Mouse (Mus musculus) small intestine, adult 2 months (tissue): ENCODE data around the gene Drosha. TPM values are rescaled to one million over a fixed set of nuclear protein-coding genes. Genes with fewer than 3 reads are reported as not detected.

ENCODE experiments used
- H3K27ac ChIP-seq: fragments of 200-500 bp; 2 replicates; pipeline ENCODE4 v1.5.1; 2012; ENCODE audit warnings: low read depth, low read length, control low read depth, inconsistent platforms; ENCODE audit not compliant: insufficient read depth
- H3K27me3 ChIP-seq: fragments of 200-500 bp; 2 replicates; pipeline ENCODE4 v1.6.1; 2012; ENCODE audit warnings: mild to moderate bottlenecking, moderate library complexity, low read length, inconsistent platforms; ENCODE audit not compliant: control insufficient read depth, insufficient read depth
- H3K36me3 ChIP-seq: fragments of 200-500 bp; 2 replicates; pipeline ENCODE4 v1.6.1; 2012; ENCODE audit warnings: mild to moderate bottlenecking, low read length, control low read depth, inconsistent platforms; ENCODE audit not compliant: control insufficient read depth, insufficient read depth
- H3K4me1 ChIP-seq: fragments of 200-500 bp; 2 replicates; pipeline ENCODE4 v1.6.1; 2012; ENCODE audit warnings: low read length, inconsistent platforms, mixed read lengths; ENCODE audit not compliant: control insufficient read depth, insufficient read depth, insufficient read length
- H3K4me3 ChIP-seq: fragments of 200-500 bp; 2 replicates; pipeline ENCODE4 v1.5.1; 2012; ENCODE audit warnings: low read depth, mild to moderate bottlenecking, control low read depth, inconsistent platforms, low read length, moderate library complexity
- CTCF ChIP-seq: fragments of 200-500 bp; IDR thresholded peaks from 2 replicates; pipeline ENCODE4 v1.5.1; 2012; ENCODE audit warnings: low read depth, mild to moderate bottlenecking, control low read depth, inconsistent platforms, low read length, moderate library complexity, mixed read lengths; ENCODE audit not compliant: insufficient replicate concordance, insufficient read length; ENCODE audit errors: extremely low read depth
- POLR2A ChIP-seq: fragments of 200-500 bp; IDR thresholded peaks from 2 replicates; pipeline ENCODE4 v1.6.1; 2012; ENCODE audit warnings: low read depth, mild to moderate bottlenecking, control low read depth, inconsistent platforms, low read length, moderate library complexity
- WGBS: fragments of 180-500 bp; shearing (Covaris S2); methylation state at CpG from one replicate; pipeline ENCODE4 v1.1.7; 2018; 5-methylcytosine and 5-hydroxymethylcytosine counted together
- polyA plus RNA-seq: library from polyadenylated mRNA; depleted of rRNA; stranded (reverse); fragments of >200 nt; gene quantifications from 2 replicates; pipeline ENCODE4 v1.2.3, GENCODE M21; 2012

Drosha gene
- polyA plus RNA-seq, 1 experiment: 9.9 TPM

DNA sequence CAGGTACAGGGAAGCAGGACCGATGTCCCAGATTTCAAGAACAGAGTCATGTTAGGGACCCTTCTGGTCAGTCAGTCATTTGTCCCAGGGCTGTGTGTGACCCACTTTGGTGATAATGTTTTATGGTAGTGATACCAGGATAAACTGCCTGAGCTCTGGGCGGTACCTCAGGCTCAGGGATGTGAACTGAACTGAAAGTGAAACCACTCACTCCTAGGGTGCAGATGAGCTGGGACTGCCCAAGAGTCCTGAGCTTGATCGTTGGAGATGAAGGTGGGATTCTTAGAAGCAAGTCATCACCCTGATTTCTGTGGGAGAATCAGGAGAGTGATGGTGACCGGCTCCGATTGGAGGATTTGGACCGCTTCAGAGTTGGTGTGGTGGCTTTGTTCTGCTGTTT is 32.2 kb downstream of the Drosha start:
- no peak overlapping the region for H3K4me3 ChIP-seq
- no peaks in the 10 kb centered on the region for H3K4me1 ChIP-seq
- H3K36me3 ChIP-seq: peaks cover 37% of the 10 kb centered on the region
- H3K27ac ChIP-seq: no peak overlapping the region
- 77% methylated on average over 6 of the region's 6 CpGs for WGBS
- no peaks in the 10 kb centered on the region for H3K27me3 ChIP-seq
- TF ChIP-seq CTCF: no peak
- TF ChIP-seq POLR2A: no peak

DNA sequence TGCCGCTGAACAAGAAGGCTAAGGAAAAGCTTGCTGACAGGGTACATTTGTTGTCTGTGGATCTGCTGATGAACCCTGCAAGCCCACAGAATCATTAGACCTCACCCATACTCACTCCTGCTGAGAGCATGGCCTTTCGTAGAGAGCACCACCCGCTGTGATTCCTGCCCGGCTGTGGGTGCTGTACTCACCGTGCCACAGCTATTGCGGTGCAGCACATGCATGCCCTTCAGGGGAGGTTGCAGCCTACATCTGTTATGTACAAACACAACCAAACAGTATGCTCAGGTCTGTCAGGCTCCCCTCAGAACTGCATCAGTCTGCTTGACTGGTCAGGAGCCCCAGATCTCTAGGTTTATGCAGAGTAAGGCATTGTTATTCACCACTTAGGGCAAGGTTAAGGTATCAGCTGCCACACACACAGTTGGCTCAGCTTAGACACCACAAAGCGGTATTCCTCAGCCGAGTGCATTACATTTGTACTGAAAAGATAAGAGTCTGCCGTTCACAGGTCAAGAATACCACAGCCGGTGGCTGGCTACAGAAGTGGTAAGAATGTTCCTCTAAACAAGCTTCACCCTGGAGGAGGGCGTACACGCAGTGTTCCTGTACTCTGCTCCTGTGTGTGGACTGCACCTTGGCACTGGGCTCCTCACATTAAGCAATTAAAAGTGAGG is 33.4 kb downstream of the Drosha start:
- H3K4me3 ChIP-seq: no peak overlapping the region
- no peak overlapping the region for H3K27ac ChIP-seq
- peaks cover 34% of the 10 kb centered on the region for H3K36me3 ChIP-seq
- no peaks in the 10 kb centered on the region for H3K27me3 ChIP-seq
- no peak for TF ChIP-seq POLR2A
- TF ChIP-seq CTCF: no peak
- H3K4me1 ChIP-seq: no peaks in the 10 kb centered on the region
- 85% methylated on average over 12 of the region's 12 CpGs for WGBS

DNA sequence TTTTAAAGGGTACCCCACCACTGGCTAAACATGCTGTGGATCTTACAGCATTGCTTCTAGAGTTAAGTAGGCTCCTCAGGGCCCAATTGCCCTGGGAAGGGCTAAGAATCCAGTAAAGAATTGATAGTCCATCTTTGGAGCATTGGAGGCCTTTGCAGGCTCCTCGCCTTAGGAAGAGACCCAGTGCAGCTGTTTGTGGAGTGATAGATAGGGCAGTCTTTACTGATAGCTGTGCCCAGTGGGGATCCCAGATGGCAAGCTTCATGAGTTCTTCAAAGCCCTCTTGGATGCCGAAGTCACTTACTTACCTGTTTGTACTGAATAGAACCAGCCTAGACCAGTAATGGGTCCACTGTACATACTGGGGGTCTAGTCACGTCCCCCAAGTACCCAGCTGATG is 34.0 kb downstream of the Drosha start:
- WGBS: 95% methylated on average over 3 of the region's 3 CpGs
- Histone ChIP-seq H3K27me3 (no peaks in the 10 kb centered on the region), H3K36me3 (peaks cover 32% of the 10 kb centered on the region), H3K4me3 (no peak overlapping the region), H3K4me1 (no peaks in the 10 kb centered on the region), H3K27ac (no peak overlapping the region)
- no peak for TF ChIP-seq CTCF
- no peak for TF ChIP-seq POLR2A

DNA sequence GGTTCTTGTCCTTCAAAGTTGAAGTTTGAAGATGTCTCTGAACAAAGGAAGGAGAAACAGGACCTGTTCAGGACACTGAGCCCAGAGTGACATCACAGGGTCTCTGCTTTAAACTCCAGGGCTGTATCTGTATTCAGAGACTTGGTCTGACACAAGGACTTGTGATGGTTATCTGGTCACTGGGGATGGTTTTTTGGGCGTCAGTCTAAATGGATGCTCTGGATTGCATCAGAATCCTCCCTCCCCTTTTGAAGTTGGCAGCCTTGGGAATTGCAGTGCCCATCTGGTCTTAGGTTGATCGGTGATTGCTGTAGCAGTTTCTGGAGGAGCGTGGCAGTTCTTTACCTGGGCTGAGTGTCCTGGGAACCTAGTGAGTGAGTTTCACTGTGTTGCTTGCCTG is 37.4 kb downstream of the Drosha start:
- TF ChIP-seq CTCF: no peak
- no peak for TF ChIP-seq POLR2A
- no peak overlapping the region for H3K27ac ChIP-seq
- peaks cover 22% of the 10 kb centered on the region for H3K36me3 ChIP-seq
- H3K4me3 ChIP-seq: no peak overlapping the region
- no peaks in the 10 kb centered on the region for H3K4me1 ChIP-seq
- no peaks in the 10 kb centered on the region for H3K27me3 ChIP-seq
- WGBS: 91% methylated on average over 3 of the region's 3 CpGs

DNA sequence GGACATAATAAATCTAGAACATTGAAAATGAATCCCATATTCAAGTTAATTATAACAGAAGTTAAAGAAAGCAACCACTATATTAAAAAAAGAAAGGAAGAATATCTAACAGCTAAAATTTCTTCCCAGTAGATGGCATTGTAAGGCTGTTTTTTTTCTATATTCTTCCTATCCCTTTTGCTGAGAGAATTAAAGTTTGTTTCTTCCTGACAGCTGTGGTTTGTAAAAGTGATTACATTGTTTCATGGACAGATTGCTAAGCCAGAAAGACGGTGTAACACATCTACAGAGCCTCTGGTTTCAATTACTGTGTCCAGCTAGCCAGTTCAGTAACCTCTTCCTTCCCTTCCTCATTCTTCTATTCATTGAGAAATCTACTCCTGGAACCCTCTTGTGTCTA is 39.1 kb downstream of the Drosha start:
- TF ChIP-seq CTCF: no peak
- peaks cover 33% of the 10 kb centered on the region for H3K36me3 ChIP-seq
- no peaks in the 10 kb centered on the region for H3K27me3 ChIP-seq
- H3K4me1 ChIP-seq: no peaks in the 10 kb centered on the region
- 53% methylated on average over 1 of the region's 1 CpGs for WGBS
- H3K27ac ChIP-seq: no peak overlapping the region
- H3K4me3 ChIP-seq: no peak overlapping the region

DNA sequence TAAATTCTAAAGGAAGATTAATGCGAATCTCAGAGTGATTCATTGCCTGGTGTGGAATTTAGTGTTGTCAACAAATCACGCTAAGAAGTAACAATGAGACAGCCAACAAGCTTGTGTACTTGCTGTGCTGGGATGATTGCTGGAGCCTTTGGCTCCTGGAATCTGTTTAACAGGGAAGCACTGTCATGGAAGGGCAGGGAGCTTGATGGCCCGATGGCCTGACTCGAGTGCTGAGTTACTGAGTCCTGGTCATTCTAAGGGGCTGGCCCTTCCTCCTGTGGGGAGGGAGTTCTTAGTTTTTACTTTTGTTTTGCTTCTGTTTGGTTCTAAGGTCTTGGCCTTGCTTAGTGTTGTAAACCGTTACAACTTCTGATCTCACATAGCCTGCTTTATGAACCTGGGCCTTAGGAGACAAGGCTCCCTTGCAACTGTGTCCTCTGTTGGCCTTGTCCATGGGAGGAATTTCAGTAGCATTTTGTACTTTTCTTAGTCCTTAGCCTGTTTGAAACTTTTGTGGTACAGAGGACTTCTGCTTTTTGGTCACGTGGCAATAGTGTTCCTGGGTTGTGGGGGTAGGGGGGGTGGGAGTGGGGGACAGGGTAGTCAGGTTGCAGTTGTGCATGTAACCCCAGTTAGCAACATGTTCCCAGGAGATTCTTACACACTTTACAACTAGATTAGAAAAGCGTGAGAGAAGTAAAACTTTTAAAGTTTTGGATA is 41.1 kb downstream of the Drosha start:
- WGBS: 67% methylated on average over 7 of the region's 7 CpGs
- Histone ChIP-seq H3K27me3 (no peaks in the 10 kb centered on the region), H3K4me1 (no peaks in the 10 kb centered on the region), H3K4me3 (no peak overlapping the region), H3K36me3 (peaks cover 26% of the 10 kb centered on the region), H3K27ac (no peak overlapping the region)
- TF ChIP-seq CTCF (no peak), POLR2A (no peak)

DNA sequence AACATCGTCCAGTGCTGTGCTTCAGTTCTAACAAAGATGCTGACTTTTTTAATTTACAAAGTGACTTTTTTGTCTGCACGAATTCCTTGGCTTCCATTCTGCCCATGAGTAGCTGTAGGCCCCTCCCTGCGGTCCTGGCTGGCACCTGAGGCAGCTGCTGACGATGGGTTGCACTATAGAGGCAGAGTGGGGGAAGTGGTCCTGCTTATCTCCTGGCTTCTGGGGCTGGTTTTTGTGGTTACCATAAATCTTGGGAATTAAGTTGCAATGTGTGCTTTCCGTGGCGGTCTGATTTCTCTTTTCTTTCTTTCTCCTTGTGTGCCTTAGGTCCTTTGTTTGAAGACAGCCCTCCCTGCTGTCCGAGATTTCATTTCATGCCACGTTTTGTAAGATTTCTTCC is 42.7 kb downstream of the Drosha start:
- Histone ChIP-seq H3K27ac (no peak overlapping the region), H3K27me3 (no peaks in the 10 kb centered on the region), H3K36me3 (peaks cover 25% of the 10 kb centered on the region), H3K4me1 (no peaks in the 10 kb centered on the region), H3K4me3 (no peak overlapping the region)
- TF ChIP-seq POLR2A: no peak
- TF ChIP-seq CTCF: no peak
- 80% methylated on average over 8 of the region's 8 CpGs for WGBS
